Mouse (Mus musculus) retina, postnatal 7 days (tissue): ENCODE results near the gene Tnfrsf13c.

Experiments used
- DNase-seq: peaks from one replicate; pipeline ENCODE4 v3.0.0-alpha.2; 2012; ENCODE audit warnings: low read depth, low spot score

Tnfrsf13c gene

GRCm38 (mm10) chr15:82183596-82183995 lies 40.6 kb downstream of the Tnfrsf13c start:
- DNase-seq: no peak

- no peak for DNase-seq
Measured at GRCm38 (mm10) chr15:82182311-82182710, 41.9 kb downstream of the Tnfrsf13c start.

DNA sequence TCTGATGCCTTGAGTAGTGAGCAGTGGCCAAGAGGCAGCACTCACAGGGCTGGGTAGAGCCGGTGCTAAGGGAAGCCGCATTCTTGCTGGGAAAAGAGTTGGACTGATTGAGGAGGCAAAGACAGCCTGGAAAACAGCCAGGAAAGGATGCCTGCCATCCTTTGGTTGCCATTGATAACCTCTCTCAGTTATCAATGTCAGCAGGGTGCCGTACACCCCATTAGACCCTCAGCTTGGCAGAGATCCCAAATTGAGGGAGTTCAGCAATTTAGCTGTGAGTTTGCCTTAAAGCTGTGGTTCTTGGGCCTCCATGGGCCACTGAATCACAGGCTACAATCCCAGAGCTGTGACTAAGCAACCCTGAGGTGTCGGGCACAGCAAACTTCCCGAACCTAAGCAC lies 43.0 kb downstream of the Tnfrsf13c start:
- no peak for DNase-seq

- no peak for DNase-seq
Measured at GRCm38 (mm10) chr15:82177743-82178290, 46.4 kb downstream of the Tnfrsf13c start.

DNA sequence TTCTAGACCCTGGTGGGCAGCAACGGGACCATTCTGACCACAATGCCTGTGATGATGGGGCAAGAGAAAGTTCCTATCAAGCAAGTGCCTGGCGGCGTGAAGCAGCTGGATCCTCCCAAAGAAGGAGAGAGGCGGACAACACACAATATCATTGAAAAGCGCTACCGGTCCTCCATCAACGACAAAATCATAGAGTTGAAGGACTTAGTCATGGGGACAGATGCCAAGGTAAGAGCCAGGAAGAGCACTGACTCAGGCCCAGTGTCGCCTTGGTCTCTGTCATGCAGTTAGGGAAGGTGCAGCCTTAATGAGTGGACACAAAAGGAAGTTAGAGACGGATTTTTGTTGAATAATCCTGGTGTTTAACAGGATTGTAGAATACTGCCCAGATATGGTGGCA lies 49.1 kb downstream of the Tnfrsf13c start:
- no peak for DNase-seq

DNA sequence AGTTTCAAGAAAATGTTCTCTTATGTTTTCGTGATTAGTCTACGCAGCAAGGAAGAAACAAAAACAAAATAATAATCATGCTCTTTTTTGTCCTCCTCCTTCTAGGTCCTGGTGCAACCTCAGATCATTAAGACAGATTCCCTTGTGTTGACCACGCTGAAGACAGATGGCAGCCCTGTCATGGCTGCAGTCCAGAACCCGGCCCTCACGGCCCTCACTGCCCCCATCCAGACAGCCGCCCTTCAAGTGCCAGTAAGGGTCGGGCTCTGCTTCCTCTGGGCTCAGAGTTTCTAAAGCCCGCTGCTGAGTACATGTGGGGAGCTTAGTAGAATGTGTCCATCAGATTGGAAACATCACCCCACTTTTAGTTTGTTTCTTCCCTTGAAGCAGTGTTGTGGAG lies 51.5 kb downstream of the Tnfrsf13c start:
- DNase-seq: no peak
